Mouse (Mus musculus) embryonic facial prominence, embryonic 10.5 days (tissue): Measurements from ENCODE around the gene Nthl1. TPM values are rescaled to one million over a fixed set of nuclear protein-coding genes. Genes with fewer than 3 reads are reported as not detected.
A peak's percentile ranks its signal among the peaks of the same experiment; 100 is the strongest.

Source experiments
- DNase-seq: peaks from one replicate; pipeline ENCODE4 v3.0.0-alpha.2; 2017; ENCODE audit warnings: low spot score
- H3K27ac ChIP-seq: fragments of 300-500 bp; sonication (generic); replicated peaks from 2 replicates; pipeline ENCODE4 v1.5.1; 2016; ENCODE audit warnings: mild to moderate bottlenecking
- H3K27me3 ChIP-seq: fragments of 300-500 bp; sonication (generic); replicated peaks from 2 replicates; pipeline ENCODE4 v1.6.1; 2016; ENCODE audit warnings: low read depth, mild to moderate bottlenecking; ENCODE audit not compliant: poor library complexity, severe bottlenecking
- H3K36me3 ChIP-seq: fragments of 300-500 bp; sonication (generic); replicated peaks from 2 replicates; pipeline ENCODE4 v1.6.1; 2016; ENCODE audit warnings: mild to moderate bottlenecking, moderate library complexity
- H3K4me1 ChIP-seq: fragments of 300-500 bp; sonication (generic); 2 replicates; pipeline ENCODE4 v1.6.1; 2016
- H3K4me3 ChIP-seq: fragments of 300-500 bp; sonication (generic); 2 replicates; pipeline ENCODE4 v1.5.1; 2016; ENCODE audit warnings: mild to moderate bottlenecking, moderate library complexity
- H3K9me3 ChIP-seq: fragments of 300-500 bp; sonication (generic); 2 replicates; pipeline ENCODE4 v1.6.1; 2016; ENCODE audit warnings: mild to moderate bottlenecking
- WGBS: fragments of 180-500 bp; shearing (Covaris S2); methylation state at CpG from one replicate; pipeline ENCODE4 v1.1.7; 2016; 5-methylcytosine and 5-hydroxymethylcytosine counted together
- polyA plus RNA-seq: library from polyadenylated mRNA; unstranded; fragments of >200 nt; fragmentation: Nextera tagmentation; extraction: Ambion mirVana; gene quantifications from 2 replicates; pipeline ENCODE4 v1.2.1, GENCODE M21; 2016

Gene Nthl1
- polyA plus RNA-seq, 1 experiment from 2014 or later, result 27.3 TPM

DNA sequence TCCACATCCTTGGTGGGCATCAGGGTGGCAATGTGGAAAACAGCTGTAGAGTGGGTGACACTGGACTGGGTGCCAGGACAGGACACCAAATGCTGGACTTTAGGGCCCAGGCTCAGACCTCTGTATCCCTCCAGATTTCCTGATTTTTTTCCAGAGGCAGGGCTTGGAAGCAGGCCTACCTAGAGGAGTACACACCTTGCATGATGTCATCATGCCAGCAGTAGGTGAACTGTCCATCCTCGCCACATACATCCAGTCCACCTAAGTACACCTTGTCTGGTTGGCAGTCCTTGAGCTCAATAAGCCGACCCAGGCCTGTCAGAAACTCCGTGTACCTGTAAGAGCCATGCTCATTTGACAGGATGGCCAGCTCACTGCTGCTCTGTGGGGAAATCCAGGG, 34.5 kb upstream of the Nthl1 start:
- Histone ChIP-seq H3K36me3 (peaks cover 100% of the 10 kb centered on the region), H3K4me3 (no peak overlapping the region), H3K27me3 (no peaks in the 10 kb centered on the region), H3K27ac (no peak overlapping the region), H3K4me1 (no peaks in the 10 kb centered on the region), H3K9me3 (no peaks in the 10 kb centered on the region)
- DNase-seq, result no peak
- WGBS, result 88% methylated on average over 3 of the region's 3 CpGs

DNA sequence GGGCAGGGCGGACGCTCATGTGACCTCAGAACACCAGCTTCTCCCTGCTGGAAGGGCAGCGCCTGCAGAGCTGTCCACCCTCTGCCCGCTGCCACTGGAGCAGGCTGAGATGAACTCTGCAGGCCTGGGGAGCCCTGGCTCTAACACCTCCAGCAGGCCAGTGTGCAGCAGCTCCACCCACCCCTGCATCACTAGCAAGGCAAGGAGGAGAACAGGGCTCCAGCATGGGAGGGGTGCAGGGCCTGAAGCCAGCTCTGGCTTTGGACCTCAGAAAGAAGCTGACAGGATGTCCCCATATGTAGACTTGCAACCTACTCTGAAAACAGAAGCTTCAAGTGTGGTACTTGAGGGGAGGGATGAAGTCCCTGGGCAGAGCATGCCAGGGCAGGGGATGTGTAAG, 32.0 kb upstream of the Nthl1 start:
- Histone ChIP-seq H3K9me3 (no peaks in the 10 kb centered on the region), H3K36me3 (peaks cover 100% of the 10 kb centered on the region), H3K27ac (no peak overlapping the region), H3K4me3 (no peak overlapping the region), H3K4me1 (no peaks in the 10 kb centered on the region), H3K27me3 (no peaks in the 10 kb centered on the region)
- no peak for DNase-seq
- WGBS, result 90% methylated on average over 4 of the region's 4 CpGs

DNA sequence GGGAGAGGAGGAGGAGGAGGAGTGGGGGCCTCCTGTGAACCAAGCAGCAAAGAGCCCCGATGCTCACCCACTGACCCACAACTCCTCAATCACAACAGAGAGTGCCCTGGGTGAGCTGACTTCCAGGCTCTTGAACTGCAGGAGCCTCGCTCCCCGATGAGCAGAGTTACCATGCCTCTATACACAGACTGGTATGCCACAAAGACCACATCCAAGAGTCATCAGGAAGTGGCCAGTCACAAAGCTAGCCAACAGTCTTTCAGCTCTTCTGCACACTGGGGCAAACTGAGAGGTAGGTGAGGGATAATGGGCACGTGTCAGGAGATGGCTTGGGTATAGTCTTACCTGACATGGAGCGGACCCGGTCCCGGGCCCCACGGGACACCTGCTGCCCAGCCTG, 28.5 kb upstream of the Nthl1 start:
- H3K36me3 ChIP-seq, result peaks cover 100% of the 10 kb centered on the region
- DNase-seq, result no peak
- H3K9me3 ChIP-seq, result no peaks in the 10 kb centered on the region
- no peak overlapping the region for H3K27ac ChIP-seq
- H3K27me3 ChIP-seq, result no peaks in the 10 kb centered on the region
- H3K4me1 ChIP-seq, result no peaks in the 10 kb centered on the region
- WGBS, result 89% methylated on average over 8 of the region's 8 CpGs
- H3K4me3 ChIP-seq, result no peak overlapping the region

- WGBS, result 90% methylated on average over 3 of the region's 3 CpGs
- no peaks in the 10 kb centered on the region for H3K27me3 ChIP-seq
- DNase-seq, result no peak
- no peaks in the 10 kb centered on the region for H3K4me1 ChIP-seq
- no peak overlapping the region for H3K4me3 ChIP-seq
- no peaks in the 10 kb centered on the region for H3K9me3 ChIP-seq
- no peak overlapping the region for H3K27ac ChIP-seq
- peaks cover 99% of the 10 kb centered on the region for H3K36me3 ChIP-seq
These were observed 27.9 kb upstream of the Nthl1 start for GRCm38 (mm10) chr17:24604557-24604956.

GRCm38 (mm10) chr17:24608370-24608769, 24.1 kb upstream of the Nthl1 start:
- Histone ChIP-seq H3K36me3 (peaks cover 81% of the 10 kb centered on the region), H3K4me1 (no peaks in the 10 kb centered on the region), H3K4me3 (no peak overlapping the region), H3K27me3 (no peaks in the 10 kb centered on the region), H3K9me3 (no peaks in the 10 kb centered on the region), H3K27ac (no peak overlapping the region)
- WGBS, result 94% methylated on average over 4 of the region's 4 CpGs
- no peak for DNase-seq

DNA sequence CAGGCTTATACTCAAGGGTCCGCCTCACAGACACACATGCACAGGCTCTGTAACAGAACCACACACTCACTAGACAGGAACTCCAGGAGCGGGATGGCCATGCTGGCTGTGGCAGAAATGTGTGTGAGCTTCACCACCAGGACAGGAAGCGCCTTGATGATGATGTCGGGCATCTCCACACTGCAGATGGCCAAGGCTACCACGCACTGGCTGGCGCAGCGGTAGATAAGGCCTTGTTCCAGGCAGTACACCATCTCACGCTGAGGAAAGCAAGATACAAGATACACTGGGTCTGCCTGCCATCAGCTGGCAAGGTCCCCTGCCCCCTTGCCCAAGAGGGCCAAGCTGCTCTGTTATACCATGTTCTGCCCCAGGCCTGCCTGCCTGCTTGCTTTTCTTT, 23.6 kb upstream of the Nthl1 start:
- Histone ChIP-seq H3K27me3 (no peaks in the 10 kb centered on the region), H3K36me3 (peaks cover 81% of the 10 kb centered on the region), H3K4me1 (no peaks in the 10 kb centered on the region), H3K4me3 (no peak overlapping the region), H3K27ac (no peak overlapping the region), H3K9me3 (no peaks in the 10 kb centered on the region)
- no peak for DNase-seq
- 93% methylated on average over 8 of the region's 8 CpGs for WGBS

DNA sequence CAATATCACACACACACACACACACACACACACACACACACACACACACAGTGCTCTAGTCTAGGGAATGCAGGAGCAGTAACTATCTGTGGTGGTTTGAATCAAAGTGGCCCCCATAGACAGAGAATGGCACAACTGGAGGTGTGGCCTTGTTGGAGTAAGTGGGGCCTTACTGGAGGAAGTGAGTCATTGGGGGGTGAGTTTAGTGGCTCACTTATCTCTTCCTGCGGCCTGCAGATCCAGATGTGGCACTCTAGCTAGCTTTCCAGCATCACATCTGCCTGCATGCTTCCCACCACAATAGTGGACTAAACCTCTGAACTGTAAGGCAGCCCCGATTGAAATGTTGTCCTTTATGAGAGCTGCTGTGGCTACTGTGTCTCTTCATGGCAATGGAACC, 21.8 kb upstream of the Nthl1 start:
- WGBS, result 88% methylated on average over 2 of the region's 2 CpGs
- no peak for DNase-seq

DNA sequence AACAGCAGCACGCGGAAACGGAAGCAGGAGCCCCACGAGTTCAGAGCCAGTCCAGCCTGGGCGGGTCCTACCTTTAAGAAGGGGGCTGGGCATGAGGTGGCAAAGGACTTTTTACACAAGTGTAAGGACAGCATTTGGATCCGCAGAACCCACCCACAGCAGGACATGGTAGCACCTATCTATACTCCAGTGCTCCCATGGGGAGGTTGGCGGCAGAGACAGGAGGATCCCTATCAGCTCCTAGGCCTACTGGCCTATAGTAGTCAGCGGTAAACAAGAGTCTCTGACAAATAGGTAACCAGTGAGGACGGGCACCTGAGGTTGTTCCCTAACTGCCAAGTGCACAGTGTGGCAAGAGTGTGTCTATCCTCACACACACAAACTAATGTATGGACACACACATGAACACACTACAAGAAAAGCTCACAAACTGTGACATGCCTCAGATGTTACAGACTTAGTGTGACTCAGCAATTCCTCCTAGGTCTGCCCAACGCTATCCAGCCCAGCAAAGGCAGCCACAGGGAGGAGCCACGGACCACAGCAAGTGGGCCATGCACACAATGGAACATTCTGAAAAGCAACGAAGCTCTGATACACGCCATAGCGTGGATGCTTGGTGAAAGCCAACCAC, 14.8 kb upstream of the Nthl1 start:
- Histone ChIP-seq H3K36me3 (peaks cover 95% of the 10 kb centered on the region), H3K27ac (no peak overlapping the region), H3K4me3 (no peak overlapping the region), H3K27me3 (no peaks in the 10 kb centered on the region), H3K4me1 (no peaks in the 10 kb centered on the region), H3K9me3 (no peaks in the 10 kb centered on the region)
- 93% methylated on average over 14 of the region's 14 CpGs for WGBS
- DNase-seq, result no peak

More for the DNA sequence above, 21.8 kb upstream of the Nthl1 start:
- no peak overlapping the region for H3K4me3 ChIP-seq
- no peaks in the 10 kb centered on the region for H3K9me3 ChIP-seq
- no peaks in the 10 kb centered on the region for H3K4me1 ChIP-seq
- H3K27me3 ChIP-seq, result no peaks in the 10 kb centered on the region
- no peak overlapping the region for H3K27ac ChIP-seq
- peaks cover 81% of the 10 kb centered on the region for H3K36me3 ChIP-seq

DNA sequence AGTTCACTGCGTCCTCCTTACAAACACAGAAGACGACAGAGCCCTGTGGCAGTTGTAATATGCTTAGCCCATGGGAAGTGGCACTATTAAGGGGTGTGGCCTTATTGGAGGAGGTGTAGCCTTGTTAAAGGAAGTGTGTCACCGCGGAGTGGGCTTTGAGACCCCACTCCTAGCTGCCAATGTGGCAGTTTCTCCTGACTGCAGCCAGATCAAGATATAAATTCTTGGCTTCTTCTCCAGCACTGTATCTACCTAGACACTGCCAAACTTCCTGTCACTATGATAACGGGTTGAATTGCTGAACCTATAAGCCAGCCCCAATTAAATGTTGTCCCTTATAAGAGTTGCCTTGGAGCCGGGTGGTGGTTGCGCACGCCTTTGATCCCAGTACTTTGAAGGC, 7.0 kb upstream of the Nthl1 start:
- peaks cover 100% of the 10 kb centered on the region for H3K36me3 ChIP-seq
- no peak overlapping the region for H3K4me3 ChIP-seq
- H3K9me3 ChIP-seq, result no peaks in the 10 kb centered on the region
- WGBS, result 94% methylated on average over 8 of the region's 8 CpGs
- DNase-seq, result no peak
- no peaks in the 10 kb centered on the region for H3K27me3 ChIP-seq
- no peaks in the 10 kb centered on the region for H3K4me1 ChIP-seq
- H3K27ac ChIP-seq, result no peak overlapping the region

- H3K36me3 ChIP-seq, result peaks cover 73% of the 10 kb centered on the region
- no peak overlapping the region for H3K27ac ChIP-seq
- H3K27me3 ChIP-seq, result no peaks in the 10 kb centered on the region
- H3K9me3 ChIP-seq, result no peaks in the 10 kb centered on the region
- peak; percentile 81 for DNase-seq
- 52% methylated on average over 5 of the region's 5 CpGs for WGBS
- peaks cover 22% of the 10 kb centered on the region for H3K4me1 ChIP-seq
- no peak overlapping the region for H3K4me3 ChIP-seq
These were observed 3.8 kb upstream of the Nthl1 start for GRCm38 (mm10) chr17:24628646-24629045.

GRCm38 (mm10) chr17:24630072-24630471, 2.4 kb upstream of the Nthl1 start:
- DNase-seq, result no peak
- Histone ChIP-seq H3K36me3 (peaks cover 58% of the 10 kb centered on the region), H3K4me3 (0 out of 2 replicates have a peak overlapping the region, but pooled peaks have one; percentile 9), H3K4me1 (peaks cover 22% of the 10 kb centered on the region), H3K27ac (no peak overlapping the region), H3K27me3 (no peaks in the 10 kb centered on the region), H3K9me3 (no peaks in the 10 kb centered on the region)
- whole genome bisulfite sequencing, result 88% methylated on average over 14 of the region's 14 CpGs

- 14% methylated on average over 22 of the region's 22 CpGs for WGBS
- peak overlapping the region; percentile 84 for H3K4me3 ChIP-seq
- peaks cover 33% of the 10 kb centered on the region for H3K4me1 ChIP-seq
These were observed 451 bp downstream of the Nthl1 start for GRCm38 (mm10) chr17:24632813-24633449.

GRCm38 (mm10) chr17:24633831-24634230, 1.4 kb downstream of the Nthl1 start:
- peaks cover 29% of the 10 kb centered on the region for H3K36me3 ChIP-seq
- no peak overlapping the region for H3K27ac ChIP-seq
- no peaks in the 10 kb centered on the region for H3K9me3 ChIP-seq
- no peak for DNase-seq
- peak overlapping the region; percentile 14; the same call in 1 of the 2 replicates for H3K4me3 ChIP-seq
- WGBS, result 97% methylated on average over 11 of the region's 11 CpGs
- peaks cover 41% of the 10 kb centered on the region for H3K4me1 ChIP-seq
- H3K27me3 ChIP-seq, result no peaks in the 10 kb centered on the region

More at GRCm38 (mm10) chr17:24632813-24633449, 451 bp downstream of the Nthl1 start:
- Histone ChIP-seq H3K9me3 (no peaks in the 10 kb centered on the region), H3K27ac (peak overlapping the region; percentile 91), H3K36me3 (peaks cover 30% of the 10 kb centered on the region), H3K27me3 (no peaks in the 10 kb centered on the region)
- DNase-seq, result no peak
